Mouse (Mus musculus): ENCODE results near the gene Tcn2.
A peak's percentile ranks its signal among the peaks of the same experiment; 100 is the strongest.
"Not testable (repeated sequence)": the region's sequence is repeated elsewhere in the genome, so short reads cannot be mapped to it uniquely, and the experiment has no call there.

The Tcn2 gene

GRCm38 (mm10) chr11:3931511-3932211 lies at the start of gene Tcn2:
Gene Tcn2, minus strand, starts transcription at chr11:3932159.
- no peak for DNase-seq (ENCODE audit: extremely low read depth, insufficient read length, low spot score)

DNA sequence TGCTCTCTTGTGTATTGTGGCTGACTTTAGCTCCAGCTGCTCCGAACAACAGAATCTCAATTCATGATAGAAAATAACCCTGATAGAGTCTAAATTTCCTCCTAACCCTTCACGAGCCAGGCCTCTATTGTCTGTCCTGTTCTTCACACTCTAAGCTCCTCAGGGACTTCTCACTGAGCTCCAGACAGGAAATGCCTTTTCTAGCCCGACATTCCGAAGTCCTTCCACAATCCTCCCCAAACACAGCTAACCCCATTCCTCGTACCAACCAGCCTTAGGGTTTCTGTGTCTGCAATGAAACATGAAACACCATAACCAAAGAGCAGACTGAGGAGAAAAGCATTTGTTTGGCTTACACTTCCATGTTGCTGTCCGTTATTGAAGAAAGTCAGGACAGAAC lies 49.6 kb upstream of the Tcn2 start:
- no peak for DNase-seq (ENCODE audit: extremely low read depth, insufficient read length, low spot score)

- no peak for DNase-seq (ENCODE audit: extremely low read depth, insufficient read length, low spot score)
These were observed 46.5 kb upstream of the Tcn2 start for GRCm38 (mm10) chr11:3978421-3978820.

DNA sequence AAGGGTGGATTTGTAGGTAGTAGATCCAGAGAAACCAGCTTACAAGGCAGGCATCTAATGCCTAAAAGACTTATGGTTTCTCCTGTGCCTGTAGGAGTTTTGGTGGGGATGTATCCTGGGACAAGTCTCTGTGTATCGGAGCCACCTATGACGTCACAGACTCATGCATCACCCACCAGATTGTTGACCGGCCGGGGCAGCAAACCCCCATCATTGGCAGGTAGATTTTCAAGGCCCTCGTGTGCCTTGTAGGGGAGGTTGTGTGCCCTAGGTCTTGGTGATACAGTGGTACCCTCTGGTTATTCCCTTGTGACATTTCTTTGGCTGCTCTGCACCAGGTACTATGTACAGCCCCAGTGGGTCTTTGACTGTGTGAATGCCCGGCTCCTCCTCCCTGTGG lies 44.7 kb upstream of the Tcn2 start, which contains the start of gene 4930556J24Rik:
4930556J24Rik (minus strand) TSS at position 101 of the 400 bp plus-strand sequence.
- DNase-seq (ENCODE audit: extremely low read depth, insufficient read length, low spot score): no peak

- DNase-seq (ENCODE audit: extremely low read depth, insufficient read length, low spot score): no peak
These were observed 42.4 kb upstream of the Tcn2 start for GRCm38 (mm10) chr11:3974311-3974710.

DNA sequence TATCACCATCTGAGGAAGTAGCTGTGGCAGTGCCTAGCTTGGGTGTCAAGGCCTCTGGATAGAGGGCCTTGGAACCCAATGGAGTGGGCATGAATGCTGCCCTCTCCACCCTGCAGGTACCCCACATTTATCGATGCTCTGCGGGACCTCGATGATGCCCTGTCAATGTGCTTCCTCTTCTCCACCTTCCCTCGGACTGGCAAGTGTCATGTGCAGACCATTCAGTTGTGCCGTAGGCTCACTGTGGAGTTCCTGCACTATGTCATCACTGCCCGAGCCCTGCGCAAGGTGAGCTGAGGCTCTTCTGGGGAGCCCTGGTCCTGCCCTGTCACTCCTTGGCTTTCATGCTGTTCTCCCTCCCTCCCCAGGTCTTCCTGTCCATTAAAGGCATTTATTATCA lies 41.1 kb upstream of the Tcn2 start:
- DNase-seq (ENCODE audit: extremely low read depth, insufficient read length, low spot score): no peak

- DNase-seq (ENCODE audit: extremely low read depth, insufficient read length, low spot score): no peak
These were observed 38.4 kb upstream of the Tcn2 start for GRCm38 (mm10) chr11:3970361-3970760.

DNA sequence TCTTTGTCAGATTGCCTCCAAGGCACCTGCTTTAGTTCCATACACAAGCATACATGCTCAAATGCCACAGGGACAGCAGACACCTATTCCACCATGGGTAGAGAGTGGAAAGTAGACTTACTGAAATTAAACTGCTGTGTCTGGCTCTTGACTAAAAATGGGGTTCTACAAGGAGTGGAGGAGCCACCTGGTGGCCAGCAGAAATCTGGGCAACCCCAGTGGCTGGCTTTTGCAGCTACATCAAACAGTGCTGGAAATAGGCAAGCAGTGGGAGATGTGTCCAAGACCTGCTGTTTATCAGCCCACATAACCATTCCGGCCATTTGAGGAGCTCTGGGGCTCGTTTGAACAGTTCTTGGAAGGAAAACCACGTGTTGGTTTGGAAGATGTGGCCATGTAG lies 37.9 kb upstream of the Tcn2 start:
- DNase-seq (ENCODE audit: extremely low read depth, insufficient read length, low spot score): no peak

GRCm38 (mm10) chr11:3964416-3965172 lies 32.6 kb upstream of the Tcn2 start:
- no peak for DNase-seq (ENCODE audit: extremely low read depth, insufficient read length, low spot score)

- peak; percentile 85 for DNase-seq (ENCODE audit: extremely low read depth, insufficient read length, low spot score)
These were observed 31.9 kb upstream of the Tcn2 start, which contains the start of gene Pes1 for GRCm38 (mm10) chr11:3963610-3964415. Gene Pes1, plus strand, starts transcription at chr11:3963975.

- no peak for DNase-seq (ENCODE audit: extremely low read depth, insufficient read length, low spot score)
These were observed 31.2 kb upstream of the Tcn2 start for GRCm38 (mm10) chr11:3963155-3963554.

- DNase-seq (ENCODE audit: extremely low read depth, insufficient read length, low spot score): no peak
These were observed 29.8 kb upstream of the Tcn2 start for GRCm38 (mm10) chr11:3961761-3962160.

GRCm38 (mm10) chr11:3960901-3961300 lies 28.9 kb upstream of the Tcn2 start:
- DNase-seq (ENCODE audit: extremely low read depth, insufficient read length, low spot score): no peak

DNA sequence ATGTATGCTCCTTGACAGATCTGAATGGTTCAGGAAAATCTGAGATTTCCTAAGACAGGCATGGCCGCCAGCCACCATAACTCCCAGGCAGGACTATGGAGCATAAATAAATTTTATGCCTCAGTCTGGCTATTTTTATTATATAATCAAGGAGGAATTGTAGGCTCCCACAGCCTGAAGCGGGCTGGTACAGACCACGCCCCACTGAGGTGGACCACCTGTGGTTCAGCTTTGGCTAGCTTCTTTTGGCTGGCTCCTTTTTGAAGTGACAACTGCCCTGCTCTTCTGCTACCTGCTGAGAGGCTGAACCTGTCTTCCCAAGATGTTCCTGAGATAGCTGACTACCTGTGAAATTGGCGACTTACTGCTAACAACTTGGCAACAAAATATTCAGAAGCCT lies 23.4 kb upstream of the Tcn2 start:
- DNase-seq (ENCODE audit: extremely low read depth, insufficient read length, low spot score): not testable (repeated sequence)

GRCm38 (mm10) chr11:3954876-3955275 lies 22.9 kb upstream of the Tcn2 start:
- not testable (repeated sequence) for DNase-seq (ENCODE audit: extremely low read depth, insufficient read length, low spot score)

GRCm38 (mm10) chr11:3946386-3946785 lies 14.4 kb upstream of the Tcn2 start:
- DNase-seq (ENCODE audit: extremely low read depth, insufficient read length, low spot score): no peak

DNA sequence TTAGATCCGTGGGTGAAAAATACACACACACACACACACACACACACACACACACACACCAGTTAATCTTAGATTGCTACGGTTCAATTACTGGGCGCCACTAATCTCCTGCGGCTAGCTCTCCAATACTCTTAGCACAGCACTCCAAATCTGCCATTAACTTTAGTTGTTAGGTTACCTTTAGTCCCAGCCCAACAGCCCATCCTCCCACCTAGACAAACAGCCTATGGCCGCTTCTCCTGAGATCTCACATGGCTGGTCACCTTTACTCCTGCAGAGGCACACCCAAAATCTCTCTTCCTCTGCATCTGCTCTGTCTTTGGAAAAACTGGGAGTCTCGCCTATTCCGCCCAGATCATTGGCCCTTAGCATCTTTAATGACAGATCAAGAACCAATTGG lies 9.4 kb upstream of the Tcn2 start:
- DNase-seq (ENCODE audit: extremely low read depth, insufficient read length, low spot score): no peak

GRCm38 (mm10) chr11:3937321-3937874 lies 5.4 kb upstream of the Tcn2 start:
- DNase-seq (ENCODE audit: extremely low read depth, insufficient read length, low spot score): no peak

- DNase-seq (ENCODE audit: extremely low read depth, insufficient read length, low spot score): no peak
These were observed 4.4 kb upstream of the Tcn2 start for GRCm38 (mm10) chr11:3936318-3936717.

- DNase-seq (ENCODE audit: extremely low read depth, insufficient read length, low spot score): no peak
These were observed 3.2 kb upstream of the Tcn2 start for GRCm38 (mm10) chr11:3935135-3935534.

- DNase-seq (ENCODE audit: extremely low read depth, insufficient read length, low spot score): no peak
These were observed 1.9 kb upstream of the Tcn2 start for GRCm38 (mm10) chr11:3933756-3934285.
